Comparison of ENCODE assay signal across 9 mouse cellular contexts in genomic region chr8:87959320-87959920, GRCm38 (mm10). TPM values are rescaled to one million over a fixed set of nuclear protein-coding genes. Genes with fewer than 3 reads are reported as not detected.
DNase-seq lines count a peak whose midpoint lies in the region; ATAC-seq and TF ChIP-seq lines count a peak whose summit lies in the region.
"Had no signal": no experiment of that assay in that cellular context is flagged by ENCODE, and none has a peak within 500 bp of the region (broad histone marks: within the 10 kb centered on the region; RNA-seq: fewer than 3 reads in every experiment).

Zfp423 (minus strand) TSS chr8:87959595.

- DNase-seq in layer of hippocampus, adult 8-10 months (ENCODE audit: low spot score in 2 of 2), result no peak
- no peak for DNase-seq in layer of hippocampus, adult 9-10 months (ENCODE audit: low spot score)
- DNase-seq in adrenal gland, postnatal 14 days, result peak; percentile 73
- no peak for DNase-seq in forebrain, postnatal 0 days
- DNase-seq in intestine, embryonic 14.5 days (ENCODE audit: low spot score), result peak; percentile 68
- DNase-seq in liver, embryonic 13.5 days, result no peak

- peaks cover 7% of the 10 kb centered on the region; the same call in 1 of the 2 replicates for H3K4me1 ChIP-seq in forebrain, postnatal 0 days (ENCODE audit: insufficient read depth)
- H3K4me1 ChIP-seq in intestine, embryonic 14.5 days (replicated peaks; ENCODE audit: control insufficient read depth, insufficient read depth, low read length), result peaks cover 19% of the 10 kb centered on the region
- peaks cover 13% of the 10 kb centered on the region for H3K4me1 ChIP-seq in liver, embryonic 13.5 days (replicated peaks)
- H3K4me1 ChIP-seq in stomach, embryonic 15.5 days, result peaks cover 36% of the 10 kb centered on the region

- H3K9me3 ChIP-seq in forebrain, postnatal 0 days (ENCODE audit: low read length), result no peaks in the 10 kb centered on the region
- no peaks in the 10 kb centered on the region for H3K9me3 ChIP-seq in intestine, embryonic 14.5 days (ENCODE audit: control insufficient read depth, low read length)
- H3K9me3 ChIP-seq in liver, embryonic 13.5 days (replicated peaks), result no peaks in the 10 kb centered on the region
- no peaks in the 10 kb centered on the region for H3K9me3 ChIP-seq in stomach, embryonic 15.5 days

- peaks cover 10% of the 10 kb centered on the region for H3K27me3 ChIP-seq in forebrain, postnatal 0 days (ENCODE audit: insufficient read depth, low read length)
- H3K27me3 ChIP-seq in intestine, embryonic 14.5 days (replicated peaks; ENCODE audit: control insufficient read depth, insufficient read depth, low read length), result peaks cover 32% of the 10 kb centered on the region
- H3K27me3 ChIP-seq in liver, embryonic 13.5 days, result peaks cover 96% of the 10 kb centered on the region
- peaks cover 24% of the 10 kb centered on the region for H3K27me3 ChIP-seq in stomach, embryonic 15.5 days (replicated peaks)

- peak within 1 kb of the TSS; percentile 72 for H3K4me3 ChIP-seq in forebrain, postnatal 0 days (ENCODE audit: low read depth, low read length)
- H3K4me3 ChIP-seq in intestine, embryonic 14.5 days (ENCODE audit: low read depth, low read length), result peak within 1 kb of the TSS; percentile 79
- peak within 1 kb of the TSS; percentile 58 for H3K4me3 ChIP-seq in liver, embryonic 13.5 days (replicated peaks)
- H3K4me3 ChIP-seq in stomach, embryonic 15.5 days (replicated peaks), result peak within 1 kb of the TSS; percentile 83

- peak within 1 kb of the TSS; percentile 71 for H3K9ac ChIP-seq in forebrain, postnatal 0 days
- H3K9ac ChIP-seq in intestine, embryonic 14.5 days (ENCODE audit: low read length), result peak within 1 kb of the TSS; percentile 91
- H3K9ac ChIP-seq in liver, embryonic 13.5 days, result peak within 1 kb of the TSS; percentile 57
- peak within 1 kb of the TSS; percentile 80 for H3K9ac ChIP-seq in stomach, embryonic 15.5 days

- H3K36me3 ChIP-seq in forebrain, postnatal 0 days (ENCODE audit: insufficient read depth), result no peaks in the 10 kb centered on the region
- no peaks in the 10 kb centered on the region for H3K36me3 ChIP-seq in intestine, embryonic 14.5 days (ENCODE audit: control insufficient read depth, insufficient read depth, low read length)
- no peaks in the 10 kb centered on the region for H3K36me3 ChIP-seq in liver, embryonic 13.5 days
- H3K36me3 ChIP-seq in stomach, embryonic 15.5 days, result no peaks in the 10 kb centered on the region

- under 1% methylated on average over 38 of the region's 48 CpGs for WGBS in forebrain, postnatal 0 days
- WGBS in intestine, embryonic 14.5 days, result 0% methylated on average over 40 of the region's 48 CpGs
- WGBS in liver, embryonic 13.5 days (ENCODE audit: insufficient replicate concordance), result 0% methylated on average over 41 of the region's 48 CpGs
- WGBS in stomach, embryonic 15.5 days, result 0% methylated on average over 28 of the region's 48 CpGs

- H3K27ac ChIP-seq in forebrain, postnatal 0 days (ENCODE audit: low read depth, low read length), result peak within 1 kb of the TSS; percentile 84
- peak within 1 kb of the TSS; percentile 97 for H3K27ac ChIP-seq in intestine, embryonic 14.5 days (ENCODE audit: low read depth)
- H3K27ac ChIP-seq in liver, embryonic 13.5 days, result peak within 1 kb of the TSS; percentile 55
- H3K27ac ChIP-seq in stomach, embryonic 15.5 days, result peak within 1 kb of the TSS; percentile 98

- peak within 1 kb of the TSS; percentile 98 for H3K4me2 ChIP-seq in forebrain, postnatal 0 days (ENCODE audit: low read depth)
- peak within 1 kb of the TSS; percentile 91 for H3K4me2 ChIP-seq in intestine, embryonic 14.5 days (ENCODE audit: low read length)
- H3K4me2 ChIP-seq in liver, embryonic 13.5 days, result peak within 1 kb of the TSS; percentile 71
- peak within 1 kb of the TSS; percentile 97 for H3K4me2 ChIP-seq in stomach, embryonic 15.5 days

- no peak for TF ChIP-seq CTCF in forebrain, postnatal 0 days (IDR thresholded peaks at IDR 0.05; ENCODE audit: low read depth)

- ATAC-seq in forebrain, postnatal 0 days, result 0 out of 2 replicates have a peak, but pooled peaks have one; percentile 2
- peak; percentile 24; the same call in 1 of the 2 replicates for ATAC-seq in intestine, embryonic 14.5 days (replicated peaks; ENCODE audit: low FRiP score, low TSS enrichment, low read depth)
- ATAC-seq in liver, embryonic 13.5 days (ENCODE audit: low read depth), result peak; percentile 24; the same call in 1 of the 2 replicates
- 0 out of 2 replicates have a peak, but pooled peaks have one; percentile 11 for ATAC-seq in stomach, embryonic 15.5 days (ENCODE audit: insufficient read depth, low FRiP score, low read depth)
- ATAC-seq in erythroid progenitor cell, adult 5-6 weeks (replicated peaks; ENCODE audit: low FRiP score, poor library complexity, severe bottlenecking), result no peak

RNA-seq across cellular contexts. Expression of gene Zfp423, which starts in this region (rescaled TPM):
- total RNA-seq in layer of hippocampus, adult 8-10 months (2022), result 10 to 100 TPM; 28.3 to 31.3 (median 30.2) TPM
- total RNA-seq in adrenal gland, postnatal 14 days (2021), result 18.7 and 22.0 TPM in 2 replicates
- 32.5 and 34.6 TPM in 2 replicates for total RNA-seq in forebrain, postnatal 0 days (2014; rRNA removed)
- polyA plus RNA-seq in forebrain, postnatal 0 days (2015; fragmentation: Nextera tagmentation; extraction: Ambion mirVana), result 10.7 and 18.4 TPM in 2 replicates
- 8.7 and 10.5 TPM in 2 replicates for polyA plus RNA-seq in intestine, embryonic 14.5 days (2014; fragmentation: Nextera tagmentation; extraction: Ambion mirVana)
- polyA plus RNA-seq in liver, embryonic 13.5 days (2015; fragmentation: Nextera tagmentation; extraction: Ambion mirVana), result 0.49 and 0.69 TPM in 2 replicates
- polyA plus RNA-seq in stomach, embryonic 15.5 days (2015; fragmentation: Nextera tagmentation; extraction: Ambion mirVana), result 9.3 and 9.6 TPM in 2 replicates
- total RNA-seq in erythroid progenitor cell, adult 5-6 weeks (2015; ENCODE audit: low replicate concordance), result 0.42 TPM in 1 of 2 replicates, not detected in the other
- not detected in 2 replicates for total RNA-seq in erythroid progenitor cell, adult 5-6 weeks (2017; ENCODE audit: low replicate concordance)
- total RNA-seq: neutrophil, adult 5-6 weeks had no signal

Comparison
In these comparisons a context has a peak if more than half of its experiments do, and no peak if none do; other contexts are left out.
1. RNA of gene Zfp423 (total RNA-seq): 32.5 to 34.6 TPM in forebrain, postnatal 0 days, 28.3 to 31.3 TPM in layer of hippocampus, adult 8-10 months and 18.7 to 22.0 TPM in adrenal gland, postnatal 14 days; 0.42 TPM in erythroid progenitor cell, adult 5-6 weeks; every median in the first group is over 10 times any median in the second.
2. Peak in ATAC-seq, H3K4me3 ChIP-seq, H3K27ac ChIP-seq, H3K9ac ChIP-seq and H3K4me2 ChIP-seq in liver, embryonic 13.5 days; RNA of the gene not detected or under 1 TPM.
3. DNase-seq: peak in adrenal gland, postnatal 14 days (single experiment) and intestine, embryonic 14.5 days (single experiment); none in layer of hippocampus, adult 8-10 months (0 of 2), layer of hippocampus, adult 9-10 months (single experiment), forebrain, postnatal 0 days (single experiment) and liver, embryonic 13.5 days (single experiment).
4. Peak in every context shown above with its lines, with median percentiles within 50 percentile points of each other: H3K27ac ChIP-seq, H3K4me2 ChIP-seq, H3K4me3 ChIP-seq and H3K9ac ChIP-seq.